Mouse (Mus musculus) ZHBTc4 (cell line): ENCODE measurements around the gene Rab14.
A peak's percentile ranks its signal among the peaks of the same experiment; 100 is the strongest.

Experiments
- DNase-seq: peaks from one replicate; pipeline ENCODE4 v3.0.0-alpha.2; 2011; ENCODE audit warnings: low read depth, low spot score

Gene Rab14

GRCm38 (mm10) chr2:35199971-35200897, 686 bp downstream of the Rab14 start:
- peak; percentile 61 for DNase-seq

DNA sequence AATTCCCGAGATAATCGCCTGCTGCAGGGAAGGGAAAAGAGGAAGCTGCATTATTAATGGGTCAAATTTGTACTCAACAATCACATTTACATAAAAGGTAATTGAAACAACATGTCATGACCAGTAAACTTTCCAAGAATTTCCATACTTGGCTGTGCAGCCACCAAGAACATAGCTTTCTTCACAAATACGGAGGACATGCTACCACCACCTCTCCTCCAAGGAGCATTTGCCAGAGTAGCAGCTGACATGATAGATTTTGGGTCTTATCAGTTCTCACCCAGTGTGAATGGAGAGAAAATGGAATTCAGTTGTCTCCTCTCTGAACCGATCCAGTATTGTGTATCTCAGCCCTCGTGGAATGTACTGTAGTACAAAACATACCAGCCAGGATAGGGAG, 1.4 kb downstream of the Rab14 start:
- peak; percentile 15 for DNase-seq

GRCm38 (mm10) chr2:35195626-35196544, 5.0 kb downstream of the Rab14 start:
- DNase-seq: no peak

GRCm38 (mm10) chr2:35193976-35194375, 6.9 kb downstream of the Rab14 start:
- DNase-seq: no peak

- no peak for DNase-seq
Measured at GRCm38 (mm10) chr2:35188929-35189328, 12.0 kb downstream of the Rab14 start.

GRCm38 (mm10) chr2:35183115-35183673, 17.7 kb downstream of the Rab14 start:
- DNase-seq: no peak

- DNase-seq: no peak
Measured at GRCm38 (mm10) chr2:35178153-35178552, 22.8 kb downstream of the Rab14 start.

GRCm38 (mm10) chr2:35175281-35176065, 25.4 kb downstream of the Rab14 start:
- no peak for DNase-seq

GRCm38 (mm10) chr2:35174100-35174499, 26.8 kb downstream of the Rab14 start:
- peak; percentile 17 for DNase-seq

- no peak for DNase-seq
Measured at GRCm38 (mm10) chr2:35173666-35174065, 27.3 kb downstream of the Rab14 start.

- no peak for DNase-seq
Measured at GRCm38 (mm10) chr2:35172246-35172645, 28.7 kb downstream of the Rab14 start.

DNA sequence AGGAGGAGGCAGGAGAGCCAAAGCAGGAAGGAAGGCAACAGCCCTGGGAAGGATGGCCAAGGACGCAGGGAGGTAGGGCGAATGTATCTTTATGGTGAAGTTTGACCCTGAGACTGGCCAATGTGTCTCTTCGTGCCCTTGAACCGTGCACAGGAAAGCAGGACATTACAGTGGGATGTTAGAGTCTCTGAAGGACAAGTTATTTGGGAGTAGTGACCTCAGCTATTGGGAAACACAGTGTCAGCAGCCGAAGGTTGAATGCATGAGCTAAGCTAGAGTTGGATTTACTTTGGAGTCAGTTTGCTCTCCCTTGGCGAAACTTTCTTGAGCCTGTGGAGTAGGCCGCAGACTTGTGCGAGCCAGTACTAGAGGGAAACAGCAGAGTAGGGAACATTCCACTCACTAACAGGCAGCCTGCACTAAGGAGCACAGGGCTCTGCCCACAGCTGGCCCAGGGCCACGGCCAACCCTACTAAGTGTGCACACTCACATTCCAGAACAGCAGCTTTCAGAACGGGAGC, 29.5 kb downstream of the Rab14 start:
- DNase-seq: no peak

GRCm38 (mm10) chr2:35169452-35169851, 31.5 kb downstream of the Rab14 start:
- DNase-seq: no peak

DNA sequence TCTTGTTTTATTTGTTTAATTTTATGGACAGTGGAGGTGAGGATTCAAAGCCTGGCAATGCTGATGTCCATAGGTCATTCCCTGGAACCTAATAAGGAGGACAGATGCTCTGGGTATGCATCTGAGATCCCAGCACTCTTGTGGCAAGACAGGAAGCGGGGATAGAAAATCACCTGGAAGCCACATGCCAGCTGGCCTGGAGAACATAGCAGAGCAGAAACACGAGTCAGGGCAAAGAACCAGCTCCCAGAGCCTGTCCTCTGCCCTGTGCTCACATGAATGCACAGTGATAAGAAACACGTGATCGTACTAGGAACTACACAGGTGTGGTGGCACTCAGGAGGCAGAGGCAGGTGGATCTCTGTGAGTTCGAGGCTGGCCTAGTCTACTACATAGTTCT, 34.1 kb downstream of the Rab14 start:
- no peak for DNase-seq

DNA sequence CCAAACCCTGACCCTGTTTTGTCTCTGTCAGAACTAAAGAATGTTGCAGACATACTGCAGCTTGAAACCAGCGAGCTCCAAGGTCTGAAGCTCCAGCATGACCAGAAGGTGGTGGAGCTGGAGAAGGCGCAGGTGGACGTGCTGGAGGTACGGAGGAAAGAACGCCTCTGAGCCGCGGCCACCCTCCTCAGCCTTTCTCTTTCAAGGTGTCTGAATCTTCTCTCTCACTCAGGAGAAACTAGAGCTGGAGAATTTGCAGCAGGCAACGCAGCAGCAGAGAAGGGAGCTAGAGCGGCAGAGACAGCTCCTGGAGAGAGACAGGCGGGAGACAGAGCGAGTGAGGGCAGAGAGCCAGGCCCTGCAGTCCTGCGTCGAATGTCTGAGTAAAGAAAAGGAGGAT, 35.5 kb downstream of the Rab14 start:
- no peak for DNase-seq

GRCm38 (mm10) chr2:35163396-35163795, 37.5 kb downstream of the Rab14 start:
- no peak for DNase-seq

- no peak for DNase-seq
Measured at GRCm38 (mm10) chr2:35161846-35162488, 39.0 kb downstream of the Rab14 start.

- DNase-seq: peak; percentile 91
Measured at GRCm38 (mm10) chr2:35160206-35160605, 40.7 kb downstream of the Rab14 start.

DNA sequence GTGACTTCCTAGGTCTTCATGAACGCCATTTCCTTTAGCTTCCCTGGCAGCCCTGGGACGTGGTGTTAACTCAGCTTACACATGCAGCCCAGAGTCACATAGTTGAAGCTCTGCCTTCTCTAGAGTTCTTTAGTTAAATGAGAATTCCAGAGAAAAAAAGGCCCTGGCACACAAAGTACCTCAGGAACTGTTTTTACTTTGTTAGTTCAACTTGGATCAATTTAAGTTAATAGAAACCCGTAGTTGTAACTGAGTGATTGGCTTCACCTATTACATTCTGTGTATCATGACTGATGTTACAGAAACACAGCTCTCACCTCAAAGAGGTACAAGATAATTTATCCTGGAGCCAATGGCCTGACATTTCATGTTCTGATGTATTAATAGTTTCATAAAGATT, 42.6 kb downstream of the Rab14 start:
- no peak for DNase-seq

DNA sequence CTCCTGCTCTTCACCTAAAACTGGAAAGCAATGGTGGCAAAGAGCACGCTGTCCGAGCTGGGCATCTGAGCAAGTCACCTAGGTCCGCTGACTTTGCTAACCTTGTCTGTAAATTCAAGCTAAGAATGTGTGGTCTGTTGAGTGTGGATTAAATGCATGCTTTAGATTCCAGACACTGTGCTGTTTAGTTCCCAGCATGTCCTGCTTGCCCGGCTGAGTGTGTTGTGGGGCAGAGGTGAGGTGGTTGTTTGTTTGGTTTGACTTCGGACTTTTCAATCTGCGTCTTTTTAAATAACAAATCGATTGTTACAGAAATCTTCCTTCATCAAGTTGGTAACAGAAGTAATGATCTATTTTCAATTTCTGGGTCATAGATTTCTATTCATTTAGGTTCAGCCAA, 43.1 kb downstream of the Rab14 start:
- no peak for DNase-seq

DNA sequence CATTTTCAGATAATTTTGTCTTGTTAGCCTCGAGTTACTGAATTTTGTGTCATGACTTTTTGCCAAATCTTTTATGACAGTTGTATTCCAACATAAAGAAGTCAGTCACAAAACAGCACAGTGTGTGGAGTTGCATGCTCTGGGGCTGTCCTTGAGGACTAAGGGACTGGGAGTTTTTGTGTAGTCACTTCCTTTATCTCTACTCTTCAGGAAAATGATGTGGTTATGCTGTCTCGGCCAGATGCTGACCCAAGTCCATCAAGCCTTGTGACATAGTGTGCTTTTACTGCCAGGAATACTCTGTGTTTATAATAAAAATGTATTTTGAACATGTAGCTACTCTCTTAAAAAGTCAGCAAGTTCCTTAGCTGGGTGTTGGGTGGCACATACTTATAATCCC, 43.9 kb downstream of the Rab14 start:
- DNase-seq: no peak
